Mouse (Mus musculus) G1E (cell line): ENCODE results near the gene Gm5447. TPM values are rescaled to one million over a fixed set of nuclear protein-coding genes. Genes with fewer than 3 reads are reported as not detected.
A peak's percentile ranks its signal among the peaks of the same experiment; 100 is the strongest.

Experiments used
- ATAC-seq: 2 replicates; pipeline ENCODE4 v1.8.0; 2016; ENCODE audit warnings: mild to moderate bottlenecking; ENCODE audit not compliant: insufficient number of reproducible peaks, poor library complexity, low FRiP score, severe bottlenecking; ENCODE audit errors: extremely low read depth
- DNase-seq: peaks from one replicate; pipeline ENCODE4 v3.0.0; 2012; ENCODE audit warnings: low spot score
- H3K27me3 ChIP-seq: 2 replicates; pipeline ENCODE4 v1.6.1; 2012; ENCODE audit warnings: mild to moderate bottlenecking, low read length, inconsistent platforms; ENCODE audit not compliant: insufficient read depth
- H3K36me3 ChIP-seq: replicated peaks from 2 replicates; pipeline ENCODE3; 2012; ENCODE audit warnings: mild to moderate bottlenecking, inconsistent platforms
- H3K4me1 ChIP-seq: 2 replicates; pipeline ENCODE4 v1.6.1; 2012; ENCODE audit warnings: low read depth, low read length, inconsistent platforms, mixed read lengths; ENCODE audit not compliant: insufficient read depth
- H3K4me3 ChIP-seq: 2 replicates; pipeline ENCODE4 v1.5.1; 2012; ENCODE audit warnings: low read depth, mild to moderate bottlenecking, inconsistent platforms, low read length, moderate library complexity, mixed read lengths
- H3K9me3 ChIP-seq: replicated peaks from 2 replicates; pipeline ENCODE4 v1.6.1; 2012; ENCODE audit warnings: inconsistent platforms
- CTCF ChIP-seq: IDR thresholded peaks from 2 replicates; pipeline ENCODE4 v1.5.1; 2012; ENCODE audit warnings: low read depth, low read length, inconsistent platforms, mixed read lengths
- GATA1 ChIP-seq: IDR thresholded peaks from 2 replicates; pipeline ENCODE4 v1.6.1; 2012; ENCODE audit warnings: borderline replicate concordance, low read length, inconsistent platforms, mixed read lengths
- GATA2 ChIP-seq: IDR thresholded peaks from 2 replicates; pipeline ENCODE4 v1.6.1; 2012; ENCODE audit warnings: low read depth, low read length, inconsistent platforms, borderline replicate concordance
- POLR2AphosphoS5 ChIP-seq: IDR thresholded peaks from 2 replicates; pipeline ENCODE4 v1.6.1; 2012; ENCODE audit warnings: low read depth, low read length, inconsistent platforms; ENCODE audit not compliant: insufficient replicate concordance
- TAL1 ChIP-seq: conservative IDR thresholded peaks from 2 replicates; pipeline ENCODE4 v1.6.1; 2012; ENCODE audit warnings: low read depth, low read length, inconsistent platforms, mixed read lengths
- polyA plus RNA-seq: library from polyadenylated mRNA; stranded (reverse); fragments of >175 nt; gene quantifications from 2 replicates; pipeline ENCODE4 v1.2.3, GENCODE M21; 2012
- total RNA-seq, 2 experiments: library from RNA; stranded (forward) in 1 of 2; stranded (reverse) in 1 of 2; fragments of 200-1000 nt in 1 of 2; fragments of >200 nt in 1 of 2; fragmentation: Nextera tagmentation in 1 of 2; gene quantifications; 2 replicates each; pipeline ENCODE4 v1.2.3; 2014 to 2017

Gm5447 gene
- total and polyA plus RNA-seq, 3 experiments: 0.27 TPM; not detected in 2

DNA sequence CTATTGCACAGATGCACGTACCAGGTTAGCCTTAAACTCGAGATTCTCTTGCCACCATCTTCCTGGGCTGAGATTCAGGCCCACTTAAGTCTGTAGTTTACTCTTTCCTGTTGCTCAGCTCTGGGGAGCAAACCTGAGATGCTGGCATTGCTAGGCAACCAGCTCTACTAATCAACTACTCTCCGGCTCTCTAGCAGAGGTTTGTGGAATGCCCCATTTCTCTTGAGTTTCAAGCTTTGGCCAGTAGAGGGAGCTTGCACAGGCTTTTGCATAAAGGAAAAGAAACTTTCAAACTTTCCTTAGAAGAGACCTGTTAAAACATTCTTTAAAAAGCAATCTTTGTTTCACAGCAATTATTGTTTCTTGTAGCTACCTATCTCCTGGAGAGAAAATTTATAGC, 19.8 kb downstream of the Gm5447 start:
- Histone ChIP-seq H3K4me3 (no peak overlapping the region), H3K36me3 (no peaks in the 10 kb centered on the region), H3K9me3 (no peaks in the 10 kb centered on the region), H3K27me3 (peaks cover 21% of the 10 kb centered on the region), H3K4me1 (no peaks in the 10 kb centered on the region)
- TF ChIP-seq GATA1: no peak
- 0 out of 2 replicates have a peak, but pooled peaks have one; percentile 11 for TF ChIP-seq CTCF
- DNase-seq (peak; percentile 23), ATAC-seq (no peak)

DNA sequence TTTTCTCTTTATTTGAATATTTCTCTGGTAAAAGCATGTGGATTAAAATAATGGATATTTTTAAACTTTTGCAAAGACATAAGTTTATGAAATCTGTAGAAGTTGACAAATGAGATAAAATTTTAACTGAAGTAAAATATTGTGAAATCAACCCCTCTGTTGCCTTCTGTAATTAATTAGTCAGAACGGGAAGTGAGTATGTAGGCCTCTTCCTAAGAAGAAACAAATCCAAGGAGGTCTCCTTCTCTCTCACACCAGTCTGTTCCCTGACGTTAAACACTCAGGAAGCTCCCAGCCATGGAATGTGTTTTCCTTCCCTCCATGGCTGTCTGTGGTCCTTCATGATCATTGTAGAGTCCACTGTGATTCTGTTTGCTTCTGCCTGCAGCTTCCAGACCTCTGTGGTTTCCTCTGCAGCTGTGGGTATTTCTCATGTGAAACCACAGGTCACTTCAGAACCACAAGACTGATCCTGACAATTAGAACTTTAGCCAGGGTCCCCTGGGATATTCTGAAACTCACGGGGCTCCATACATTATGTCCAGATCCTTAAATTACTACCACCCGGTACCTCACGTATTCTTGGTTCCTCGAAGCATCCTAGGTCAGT, 20.4 kb downstream of the Gm5447 start:
- no peaks in the 10 kb centered on the region for H3K4me1 ChIP-seq
- H3K36me3 ChIP-seq: no peaks in the 10 kb centered on the region
- no peak overlapping the region for H3K4me3 ChIP-seq
- peaks cover 23% of the 10 kb centered on the region for H3K27me3 ChIP-seq
- TF ChIP-seq POLR2AphosphoS5 (no peak), GATA1 (no peak), CTCF (no peak), GATA2 (no peak), TAL1 (no peak)
- no peaks in the 10 kb centered on the region for H3K9me3 ChIP-seq
- DNase-seq (no peak), ATAC-seq (no peak)

- no peaks in the 10 kb centered on the region for H3K4me1 ChIP-seq
- no peak for TF ChIP-seq TAL1
- no peak for TF ChIP-seq CTCF
- no peak for TF ChIP-seq POLR2AphosphoS5
- TF ChIP-seq GATA1: no peak
- TF ChIP-seq GATA2: no peak
Observed at GRCm38 (mm10) chr13:30997526-30998253, 23.7 kb downstream of the Gm5447 start.

GRCm38 (mm10) chr13:30999799-31000198, 25.8 kb downstream of the Gm5447 start:
- Histone ChIP-seq H3K9me3 (no peaks in the 10 kb centered on the region), H3K4me1 (no peaks in the 10 kb centered on the region), H3K36me3 (no peaks in the 10 kb centered on the region), H3K4me3 (no peak overlapping the region), H3K27me3 (peaks cover 17% of the 10 kb centered on the region)
- TF ChIP-seq CTCF (no peak), GATA2 (no peak), POLR2AphosphoS5 (no peak), GATA1 (no peak), TAL1 (no peak)
- no peak for DNase-seq
- ATAC-seq: no peak

More at GRCm38 (mm10) chr13:30997526-30998253, 23.7 kb downstream of the Gm5447 start:
- no peak for ATAC-seq
- H3K36me3 ChIP-seq: no peaks in the 10 kb centered on the region
- DNase-seq: no peak
- no peaks in the 10 kb centered on the region for H3K9me3 ChIP-seq
- H3K4me3 ChIP-seq: no peak overlapping the region
- H3K27me3 ChIP-seq: peaks cover 19% of the 10 kb centered on the region

DNA sequence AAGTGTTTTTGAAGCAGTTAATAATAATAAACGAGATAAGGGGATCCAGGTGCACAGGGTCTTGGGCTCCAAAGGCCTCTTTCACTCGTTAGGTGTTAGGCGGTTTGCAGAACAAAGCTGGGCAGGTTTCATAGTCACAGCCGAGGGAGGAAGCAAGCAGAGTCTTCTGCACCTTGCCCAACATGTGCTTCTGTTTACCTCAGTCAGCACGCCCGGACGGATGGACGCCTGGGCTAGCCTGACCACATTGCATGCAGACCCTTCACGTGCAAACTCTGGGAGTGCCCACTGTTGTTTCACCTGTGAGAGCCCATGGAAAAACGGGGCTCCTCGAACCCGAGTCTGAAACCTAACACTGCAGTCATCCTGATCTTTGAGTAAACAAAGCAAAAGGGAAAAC, 30.5 kb downstream of the Gm5447 start:
- Histone ChIP-seq H3K9me3 (no peaks in the 10 kb centered on the region), H3K4me3 (no peak overlapping the region), H3K27me3 (peaks cover 6% of the 10 kb centered on the region; the same call in 1 of the 2 replicates), H3K36me3 (no peaks in the 10 kb centered on the region), H3K4me1 (no peaks in the 10 kb centered on the region)
- DNase-seq (no peak), ATAC-seq (no peak)
- TF ChIP-seq TAL1 (no peak), POLR2AphosphoS5 (no peak), CTCF (no peak), GATA2 (no peak), GATA1 (no peak)

DNA sequence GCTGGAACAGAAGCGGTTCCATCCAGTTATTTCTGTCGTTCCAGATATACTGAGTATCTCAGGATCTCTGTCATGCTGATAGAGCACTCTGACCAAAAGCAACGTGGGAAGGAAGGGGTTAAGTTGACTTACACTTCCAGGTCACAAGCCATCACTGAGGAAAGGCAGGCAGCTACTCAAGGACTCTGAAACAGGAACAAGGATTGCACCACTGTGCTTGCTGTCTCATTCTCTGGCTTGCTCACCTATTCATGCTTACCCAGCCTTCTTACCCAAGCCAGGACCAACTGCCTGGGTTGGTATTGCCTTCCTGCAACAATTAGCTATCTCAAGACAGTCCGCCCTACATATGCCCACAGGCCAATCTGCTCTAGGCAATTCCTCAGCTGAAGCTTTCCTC, 31.0 kb downstream of the Gm5447 start:
- Histone ChIP-seq H3K4me3 (no peak overlapping the region), H3K4me1 (no peaks in the 10 kb centered on the region), H3K9me3 (no peaks in the 10 kb centered on the region), H3K36me3 (no peaks in the 10 kb centered on the region), H3K27me3 (peaks cover 6% of the 10 kb centered on the region; the same call in 1 of the 2 replicates)
- DNase-seq: no peak
- TF ChIP-seq POLR2AphosphoS5 (no peak), GATA2 (no peak)
- ATAC-seq: no peak
